Mouse (Mus musculus): ENCODE measurements around the gene Ano6. TPM values are rescaled to one million over a fixed set of nuclear protein-coding genes. Genes with fewer than 3 reads are reported as not detected.

The Ano6 gene
- polyA plus RNA-seq, 1 experiment from 2014 or later, result 54.2 TPM

GRCm38 (mm10) chr15:95837570-95837969 lies 46.9 kb downstream of the Ano6 start:
- H3K9ac ChIP-seq, result no peak overlapping the region
- H3K36me3 ChIP-seq, result no peaks in the 10 kb centered on the region
- H3K4me1 ChIP-seq, result peaks cover 38% of the 10 kb centered on the region
- no peak overlapping the region for H3K4me3 ChIP-seq
- H3K4me2 ChIP-seq (replicated peaks), result no peak overlapping the region
- H3K27me3 ChIP-seq, result no peaks in the 10 kb centered on the region
- WGBS, result 76% methylated on average over 1 of the region's 1 CpGs
- no peaks in the 10 kb centered on the region for H3K9me3 ChIP-seq
- ATAC-seq (ENCODE audit: low FRiP score, low read depth), result no peak
- no peak overlapping the region for H3K27ac ChIP-seq

GRCm38 (mm10) chr15:95838171-95839020 lies 47.8 kb downstream of the Ano6 start:
- Histone ChIP-seq H3K9ac (no peak overlapping the region), H3K36me3 (no peaks in the 10 kb centered on the region), H3K27ac (no peak overlapping the region; the same call in 1 of the 2 replicates), H3K27me3 (no peaks in the 10 kb centered on the region), H3K9me3 (no peaks in the 10 kb centered on the region), H3K4me2 (replicated peaks) (no peak overlapping the region), H3K4me1 (peaks cover 39% of the 10 kb centered on the region), H3K4me3 (no peak overlapping the region)
- WGBS, result 72% methylated on average over 11 of the region's 11 CpGs
- ATAC-seq (ENCODE audit: low FRiP score, low read depth), result no peak

- Histone ChIP-seq H3K4me1 (peaks cover 51% of the 10 kb centered on the region), H3K9me3 (no peaks in the 10 kb centered on the region), H3K27me3 (no peaks in the 10 kb centered on the region), H3K9ac (no peak overlapping the region), H3K36me3 (no peaks in the 10 kb centered on the region), H3K4me2 (replicated peaks) (no peak overlapping the region), H3K4me3 (no peak overlapping the region), H3K27ac (no peak overlapping the region)
- ATAC-seq (ENCODE audit: low FRiP score, low read depth), result no peak
- WGBS, result 74% methylated on average over 3 of the region's 3 CpGs
These were observed 49.1 kb downstream of the Ano6 start for GRCm38 (mm10) chr15:95839789-95840188.

GRCm38 (mm10) chr15:95843183-95843949 lies 52.7 kb downstream of the Ano6 start:
- Histone ChIP-seq H3K27me3 (no peaks in the 10 kb centered on the region), H3K9me3 (no peaks in the 10 kb centered on the region), H3K4me1 (peaks cover 46% of the 10 kb centered on the region), H3K9ac (no peak overlapping the region), H3K27ac (no peak overlapping the region), H3K4me2 (replicated peaks) (no peak overlapping the region), H3K4me3 (no peak overlapping the region), H3K36me3 (no peaks in the 10 kb centered on the region)
- ATAC-seq (ENCODE audit: low FRiP score, low read depth), result no peak
- 63% methylated on average over 18 of the region's 18 CpGs for WGBS

- peaks cover 49% of the 10 kb centered on the region for H3K4me1 ChIP-seq
- no peak overlapping the region for H3K4me2 ChIP-seq (replicated peaks)
- no peak overlapping the region for H3K27ac ChIP-seq
- ATAC-seq (ENCODE audit: low FRiP score, low read depth), result no peak
- no peak overlapping the region for H3K4me3 ChIP-seq
- no peaks in the 10 kb centered on the region for H3K9me3 ChIP-seq
- 48% methylated on average over 2 of the region's 2 CpGs for WGBS
- H3K27me3 ChIP-seq, result no peaks in the 10 kb centered on the region
- H3K9ac ChIP-seq, result no peak overlapping the region
- H3K36me3 ChIP-seq, result no peaks in the 10 kb centered on the region
These were observed 53.8 kb downstream of the Ano6 start for GRCm38 (mm10) chr15:95844412-95844811.

GRCm38 (mm10) chr15:95846102-95846501 lies 55.5 kb downstream of the Ano6 start:
- WGBS, result 46% methylated on average over 5 of the region's 5 CpGs
- no peak for ATAC-seq (ENCODE audit: low FRiP score, low read depth)
- no peak overlapping the region for H3K4me2 ChIP-seq (replicated peaks)

GRCm38 (mm10) chr15:95848493-95849064 lies 57.9 kb downstream of the Ano6 start:
- Histone ChIP-seq H3K4me1 (peaks cover 51% of the 10 kb centered on the region), H3K9me3 (no peaks in the 10 kb centered on the region), H3K27me3 (no peaks in the 10 kb centered on the region), H3K9ac (no peak overlapping the region), H3K4me3 (no peak overlapping the region), H3K27ac (0 out of 2 replicates have a peak overlapping the region, but pooled peaks have one; percentile 28), H3K4me2 (replicated peaks) (no peak overlapping the region), H3K36me3 (no peaks in the 10 kb centered on the region)
- no peak for ATAC-seq (ENCODE audit: low FRiP score, low read depth)
- 67% methylated on average over 6 of the region's 6 CpGs for WGBS

More at GRCm38 (mm10) chr15:95846102-95846501, 55.5 kb downstream of the Ano6 start:
- Histone ChIP-seq H3K9ac (no peak overlapping the region), H3K27ac (no peak overlapping the region), H3K36me3 (no peaks in the 10 kb centered on the region), H3K27me3 (no peaks in the 10 kb centered on the region), H3K4me1 (peaks cover 56% of the 10 kb centered on the region), H3K9me3 (no peaks in the 10 kb centered on the region), H3K4me3 (no peak overlapping the region)

GRCm38 (mm10) chr15:95849513-95850411 lies 59.1 kb downstream of the Ano6 start:
- no peak overlapping the region for H3K27ac ChIP-seq

GRCm38 (mm10) chr15:95850546-95850945 lies 59.9 kb downstream of the Ano6 start:
- no peak for ATAC-seq (ENCODE audit: low FRiP score, low read depth)
- peaks cover 37% of the 10 kb centered on the region for H3K4me1 ChIP-seq
- no peaks in the 10 kb centered on the region for H3K36me3 ChIP-seq
- no peak overlapping the region for H3K4me2 ChIP-seq (replicated peaks)
- no peaks in the 10 kb centered on the region for H3K27me3 ChIP-seq
- H3K9ac ChIP-seq, result no peak overlapping the region
- no peaks in the 10 kb centered on the region for H3K9me3 ChIP-seq
- 86% methylated on average over 5 of the region's 5 CpGs for WGBS
- no peak overlapping the region for H3K4me3 ChIP-seq
- no peak overlapping the region for H3K27ac ChIP-seq

More at GRCm38 (mm10) chr15:95849513-95850411, 59.1 kb downstream of the Ano6 start:
- no peak for ATAC-seq (ENCODE audit: low FRiP score, low read depth)
- no peaks in the 10 kb centered on the region for H3K36me3 ChIP-seq
- H3K9ac ChIP-seq, result no peak overlapping the region
- 67% methylated on average over 18 of the region's 18 CpGs for WGBS
- no peaks in the 10 kb centered on the region for H3K27me3 ChIP-seq
- H3K4me3 ChIP-seq, result no peak overlapping the region
- peaks cover 40% of the 10 kb centered on the region for H3K4me1 ChIP-seq
- no peak overlapping the region for H3K4me2 ChIP-seq (replicated peaks)
- H3K9me3 ChIP-seq, result no peaks in the 10 kb centered on the region

- Histone ChIP-seq H3K36me3 (no peaks in the 10 kb centered on the region), H3K9me3 (no peaks in the 10 kb centered on the region), H3K4me3 (no peak overlapping the region), H3K4me2 (replicated peaks) (no peak overlapping the region), H3K4me1 (peaks cover 11% of the 10 kb centered on the region), H3K27me3 (no peaks in the 10 kb centered on the region), H3K9ac (no peak overlapping the region), H3K27ac (no peak overlapping the region)
- ATAC-seq (ENCODE audit: low FRiP score, low read depth), result no peak
- 82% methylated on average over 13 of the region's 13 CpGs for WGBS
These were observed 64.6 kb downstream of the Ano6 start for GRCm38 (mm10) chr15:95855051-95855844.

GRCm38 (mm10) chr15:95855953-95856352 lies 65.3 kb downstream of the Ano6 start:
- 27% methylated on average over 7 of the region's 7 CpGs for WGBS
- Histone ChIP-seq H3K4me1 (peaks cover 14% of the 10 kb centered on the region), H3K9ac (no peak overlapping the region), H3K27ac (peak overlapping the region; percentile 15; the same call in 1 of the 2 replicates), H3K27me3 (no peaks in the 10 kb centered on the region), H3K9me3 (no peaks in the 10 kb centered on the region), H3K36me3 (no peaks in the 10 kb centered on the region), H3K4me3 (no peak overlapping the region), H3K4me2 (replicated peaks) (no peak overlapping the region; the same call in 1 of the 2 replicates)
- ATAC-seq (ENCODE audit: low FRiP score, low read depth), result no peak; the same call in 1 of the 2 replicates

Data from limb, embryonic 13.5 days (tissue).